Mouse (Mus musculus): ENCODE measurements at regions not wholly inside any gene's neighbourhood (a gene's known extent, or its start where the extent isn't known, plus 50 kb on each side); places are given as distances from the start of the nearest gene placed in this dataset.

DNA sequence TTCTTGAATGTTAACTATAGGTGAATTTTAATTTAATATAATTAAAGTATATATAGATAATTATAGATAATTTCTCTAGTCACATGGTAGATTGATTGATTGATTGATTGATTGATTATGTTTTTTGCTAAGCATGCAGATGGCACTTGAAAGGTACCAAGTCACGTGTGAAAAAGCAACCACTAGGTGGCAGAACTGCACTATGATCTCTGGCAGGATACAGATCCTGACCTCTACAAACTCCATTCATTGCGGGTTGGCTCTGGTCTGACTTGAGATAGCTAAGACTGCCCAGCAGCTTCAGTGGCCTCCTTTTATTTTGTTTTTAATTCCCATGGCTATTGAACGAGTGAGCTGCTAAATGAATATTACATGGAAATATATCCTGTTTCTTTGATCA, 229.7 kb upstream of the Grm3 start:
- peak; percentile 72 for DNase-seq (ENCODE audit: low read depth, low spot score)

DNA sequence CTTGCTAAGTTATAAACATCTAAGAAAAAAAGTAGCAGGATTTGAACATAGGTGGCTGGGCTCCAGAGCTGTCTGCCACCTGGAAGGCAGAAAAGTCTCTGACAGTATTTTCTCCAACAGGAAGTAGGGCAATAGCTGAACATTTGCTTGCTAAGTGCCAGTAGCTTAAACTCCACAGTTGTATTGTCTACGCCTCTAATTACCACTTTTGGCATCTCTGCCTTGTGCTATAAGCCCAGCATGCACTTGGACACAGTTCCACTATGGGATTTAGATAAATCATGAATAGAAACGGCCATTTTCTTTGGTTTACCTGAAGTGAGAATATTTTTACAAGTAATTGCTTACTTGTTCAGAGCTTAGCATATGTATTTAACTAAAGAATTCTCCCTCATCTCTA, 213.8 kb upstream of the Grm3 start:
- DNase-seq (ENCODE audit: low read depth, low spot score), result peak; percentile 1

DNA sequence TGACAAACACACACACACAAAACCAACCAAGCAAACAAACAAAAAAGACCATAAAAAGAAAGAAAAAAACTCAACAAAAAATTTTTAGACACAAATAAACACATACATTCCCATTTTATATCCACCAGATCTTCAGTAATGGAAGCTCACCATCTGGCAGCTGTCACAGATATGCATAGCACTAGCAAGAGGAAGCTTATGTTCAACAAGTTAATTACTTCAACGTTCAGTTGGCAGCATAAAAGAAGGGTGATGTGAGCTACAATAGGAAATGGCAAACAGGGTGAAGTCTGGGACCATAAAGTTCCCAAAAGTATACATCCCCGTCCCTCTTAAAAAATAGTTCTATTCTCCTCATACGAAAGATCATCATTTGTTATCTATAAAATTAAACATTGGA, 188.0 kb upstream of the Grm3 start:
- no peak for DNase-seq (ENCODE audit: low read depth, low spot score)

DNA sequence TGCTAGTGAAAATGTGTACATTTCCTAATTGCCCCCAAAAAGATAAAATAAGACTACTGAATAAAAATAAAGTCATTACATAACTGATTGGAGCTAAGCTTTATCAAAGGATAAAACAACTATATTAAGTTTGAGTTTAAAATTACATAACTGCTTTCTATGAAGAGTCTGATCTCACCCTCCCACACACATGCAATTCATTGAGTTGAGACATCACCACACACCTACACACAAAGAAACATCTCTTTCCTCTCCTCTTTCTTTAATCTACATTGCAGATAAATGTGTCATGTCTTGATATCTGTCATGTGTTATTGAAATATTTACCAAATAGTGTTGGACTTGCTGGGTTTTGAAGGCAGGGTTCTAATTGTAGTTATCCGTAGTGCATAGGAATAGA, 186.8 kb upstream of the Grm3 start:
- DNase-seq (ENCODE audit: low read depth, low spot score), result no peak

DNA sequence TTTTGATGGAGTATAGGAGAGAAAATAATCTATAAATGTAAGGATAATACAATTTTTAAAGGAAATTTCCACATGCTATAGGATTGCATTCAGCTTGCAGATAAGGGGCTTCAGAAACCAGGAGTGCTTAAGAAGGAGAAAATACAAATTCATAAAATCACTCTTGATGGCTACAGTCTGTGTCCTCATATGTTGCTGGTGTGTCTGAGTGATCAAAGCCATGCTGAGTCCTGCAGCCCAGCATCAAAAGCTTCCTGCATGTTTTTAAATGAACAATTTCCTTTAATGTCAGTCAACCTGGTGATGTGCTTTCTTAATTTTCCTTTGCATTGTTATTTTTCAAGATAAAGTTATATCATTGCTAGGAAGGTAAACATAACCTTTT, 186.1 kb upstream of the Grm3 start:
- no peak for DNase-seq (ENCODE audit: low read depth, low spot score)

DNA sequence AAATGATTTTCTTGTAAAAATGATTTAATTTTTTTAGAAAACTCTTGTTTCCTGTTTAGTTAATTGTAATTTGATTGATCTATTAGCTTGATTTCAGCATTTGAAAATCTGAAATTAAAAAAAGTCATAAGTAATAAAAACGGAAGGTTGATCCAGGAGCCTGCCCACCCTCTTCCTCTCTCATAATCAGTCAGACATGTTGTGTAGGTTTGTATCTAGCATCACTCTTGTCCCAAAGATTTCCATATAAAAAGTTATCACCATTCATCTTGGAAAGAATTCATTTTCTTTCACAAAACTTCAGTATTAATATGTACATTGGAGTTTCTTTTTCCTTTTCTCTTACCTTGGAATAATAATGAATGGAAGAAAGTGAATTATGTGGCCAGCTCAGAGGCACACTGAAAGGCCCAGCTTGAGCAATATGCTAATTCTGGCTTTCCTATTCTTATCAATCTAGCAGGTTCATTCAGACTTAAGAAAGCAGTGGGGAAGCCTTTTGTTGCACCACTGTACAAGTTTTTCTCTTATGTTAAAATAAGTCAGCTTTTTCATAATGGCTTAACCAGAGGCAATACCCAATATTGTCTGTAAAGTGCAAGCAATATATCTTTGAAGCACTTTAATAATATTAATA, 185.6 kb upstream of the Grm3 start:
- no peak for DNase-seq (ENCODE audit: low read depth, low spot score)

DNA sequence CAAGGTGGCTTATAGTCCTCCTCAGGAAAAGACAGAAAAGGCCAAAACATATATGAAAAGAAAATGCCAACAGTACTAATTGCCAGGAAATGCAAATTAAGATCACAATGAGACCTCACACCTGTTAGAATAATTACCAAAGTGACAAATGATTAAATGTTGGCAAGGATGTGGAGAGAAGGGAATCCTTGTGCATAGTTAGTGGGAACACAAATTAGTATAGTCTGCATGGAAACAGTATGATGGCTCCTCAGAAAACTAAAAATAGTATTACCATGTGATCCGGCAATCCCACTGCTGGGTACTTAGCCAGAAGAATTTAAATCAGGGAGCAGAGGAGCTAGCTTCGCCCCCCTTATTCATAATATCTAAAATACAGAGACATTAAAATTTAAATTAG, 170.3 kb upstream of the Grm3 start:
- no peak for DNase-seq (ENCODE audit: low read depth, low spot score)

DNA sequence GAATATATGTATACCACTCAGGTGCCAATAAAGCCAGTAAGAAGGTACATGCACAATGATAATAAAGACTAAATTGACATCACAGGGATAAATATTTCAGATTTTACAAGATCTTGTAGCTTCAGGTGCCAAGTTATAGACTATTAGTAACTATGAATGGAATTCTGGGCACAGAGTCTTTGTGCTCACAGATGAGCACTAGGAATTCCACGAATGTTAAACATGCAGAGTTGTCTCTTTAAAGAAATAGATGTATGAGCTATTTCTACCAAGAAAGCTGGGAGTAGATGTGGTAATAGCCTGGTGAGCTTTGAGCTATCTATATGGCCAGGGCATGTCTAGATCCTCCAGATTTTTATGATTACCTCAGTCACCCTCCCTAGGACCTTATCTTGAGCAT, 153.1 kb upstream of the Grm3 start:
- DNase-seq (ENCODE audit: low read depth, low spot score), result no peak

DNA sequence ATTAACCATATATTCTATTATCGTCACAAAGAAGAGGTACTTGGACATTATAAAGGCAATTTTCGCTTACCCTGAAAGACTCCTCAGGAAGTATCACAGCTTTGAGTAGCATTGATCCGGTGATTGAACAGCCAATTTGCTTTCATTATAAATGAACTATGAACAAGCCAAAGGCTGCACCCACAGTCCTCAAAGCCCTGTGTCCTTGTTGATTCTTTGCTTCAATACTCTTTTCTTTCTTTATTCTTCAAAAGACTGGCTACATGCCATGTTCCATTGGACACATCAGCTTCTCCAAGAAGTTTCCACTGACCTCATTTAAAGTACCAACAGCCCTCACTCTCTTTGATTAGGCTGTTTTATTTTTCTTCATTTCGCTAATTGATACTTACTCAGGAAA, 144.1 kb upstream of the Grm3 start:
- DNase-seq (ENCODE audit: low read depth, low spot score), result no peak

DNA sequence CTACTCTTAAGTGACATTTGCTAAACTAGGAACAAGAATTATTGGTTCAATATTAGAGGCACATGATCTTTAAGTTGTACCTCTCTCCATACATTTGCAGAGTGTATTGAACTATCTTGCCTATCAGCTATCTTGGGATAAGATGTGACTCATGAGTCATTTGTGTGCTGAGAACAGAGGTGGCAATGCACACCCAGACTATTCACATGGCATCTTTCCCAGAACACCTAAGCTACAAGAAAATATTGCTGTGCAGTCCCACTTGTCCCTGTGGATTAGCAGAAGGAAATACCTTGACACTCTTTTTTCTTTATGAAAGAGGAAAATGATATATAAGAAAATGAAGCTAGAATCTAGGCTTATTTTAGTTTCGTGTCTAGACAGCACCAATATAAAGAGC, 104.8 kb upstream of the Grm3 start:
- no peak for DNase-seq (ENCODE audit: low read depth, low spot score)

DNA sequence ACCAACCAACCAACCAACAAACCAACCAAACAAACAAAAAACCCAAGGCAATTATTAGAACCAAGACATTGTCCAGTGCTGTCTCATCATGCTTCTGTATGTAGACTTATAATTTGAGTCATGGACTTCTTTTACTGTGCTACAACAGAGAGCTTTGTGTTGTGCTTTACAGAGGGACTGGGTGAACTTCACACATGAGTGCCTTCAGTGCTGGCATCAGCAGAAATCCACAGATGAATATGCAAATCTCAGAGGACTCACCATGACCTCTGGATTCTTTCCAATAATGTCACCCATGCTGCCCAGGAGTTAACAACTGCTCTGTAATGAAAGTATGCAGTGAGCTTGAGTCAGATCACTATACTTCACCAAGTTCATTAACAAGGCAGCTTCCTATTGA, 76.7 kb upstream of the Grm3 start:
- no peak for DNase-seq (ENCODE audit: low read depth, low spot score)

DNA sequence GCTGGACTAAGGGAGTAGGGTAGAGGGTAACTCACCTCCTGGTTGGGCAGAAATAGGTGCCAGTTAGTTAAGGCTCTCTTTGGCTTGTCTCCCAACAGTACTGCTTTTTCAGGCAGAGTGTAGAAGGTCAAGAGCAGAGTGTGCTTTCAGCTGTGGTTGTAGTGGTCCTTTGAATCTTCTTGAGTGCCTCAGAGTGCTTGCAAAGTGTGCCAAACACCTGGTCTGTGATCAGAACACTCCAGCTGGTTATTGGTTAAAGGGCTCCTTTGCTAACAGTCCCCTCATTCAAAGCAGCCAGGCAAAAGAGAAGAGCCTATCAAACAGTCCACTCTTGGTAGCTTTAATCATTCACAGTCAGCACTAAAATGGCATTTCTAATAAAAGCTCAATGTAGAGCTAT, 56.1 kb upstream of the Grm3 start:
- no peak for DNase-seq (ENCODE audit: low read depth, low spot score)
